Mouse (Mus musculus) lung, postnatal 0 days (tissue): ENCODE data around the gene Ndufs4. TPM values are rescaled to one million over a fixed set of nuclear protein-coding genes. Genes with fewer than 3 reads are reported as not detected.

ENCODE experiments used
- ATAC-seq: fragments of 200-750 bp; cut with Nextera tagmentation; 2 replicates; pipeline ENCODE4 v1.8.0; 2017; ENCODE audit warnings: moderate library complexity
- DNase-seq: peaks from one replicate; pipeline ENCODE4 v3.0.0-alpha.2; 2016; ENCODE audit warnings: low spot score
- H3K27ac ChIP-seq: fragments of 300-500 bp; sonication (generic); 2 replicates; pipeline ENCODE4 v1.5.1; 2014; ENCODE audit warnings: antibody characterized with exemption, mild to moderate bottlenecking, low read length, mixed read lengths
- H3K27me3 ChIP-seq: fragments of 300-500 bp; sonication (generic); replicated peaks from 2 replicates; pipeline ENCODE4 v1.6.1; 2014; ENCODE audit warnings: low read length, mixed read lengths; ENCODE audit not compliant: insufficient read depth
- H3K36me3 ChIP-seq: fragments of 300-500 bp; sonication (generic); 2 replicates; pipeline ENCODE4 v1.6.1; 2014; ENCODE audit warnings: low read length, mixed read lengths; ENCODE audit not compliant: insufficient read depth
- H3K4me1 ChIP-seq: fragments of 300-500 bp; sonication (generic); 2 replicates; pipeline ENCODE4 v1.6.1; 2014; ENCODE audit warnings: antibody characterized with exemption, low read depth, low read length, mixed read lengths; ENCODE audit not compliant: insufficient read depth
- H3K4me2 ChIP-seq: fragments of 300-500 bp; sonication (generic); replicated peaks from 2 replicates; pipeline ENCODE4 v1.6.1; 2014; ENCODE audit warnings: low read depth, mild to moderate bottlenecking, low read length, moderate library complexity, mixed read lengths
- H3K4me3 ChIP-seq: fragments of 300-500 bp; sonication (generic); 2 replicates; pipeline ENCODE4 v1.5.1; 2014; ENCODE audit warnings: low read depth, low read length
- H3K9ac ChIP-seq: fragments of 300-500 bp; sonication (generic); replicated peaks from 2 replicates; pipeline ENCODE4 v1.6.1; 2014; ENCODE audit warnings: low read depth, mild to moderate bottlenecking
- H3K9me3 ChIP-seq: fragments of 300-500 bp; sonication (generic); 2 replicates; pipeline ENCODE4 v1.6.1; 2016; ENCODE audit warnings: low read length, mixed read lengths
- CTCF ChIP-seq: IDR thresholded peaks from 2 replicates; pipeline ENCODE4 v1.5.1; 2016; ENCODE audit warnings: antibody characterized with exemption, mild to moderate bottlenecking
- EP300 ChIP-seq: IDR thresholded peaks from 2 replicates; pipeline ENCODE4 v1.6.1; 2016; ENCODE audit warnings: antibody characterized with exemption, mild to moderate bottlenecking, control low read depth
- WGBS: fragments of 180-500 bp; shearing (Covaris S2); extraction: QIAGEN DNeasy Blood & Tissue Kit; methylation state at CpG from one replicate; pipeline ENCODE4 v1.1.7; 2014; 5-methylcytosine and 5-hydroxymethylcytosine counted together
- polyA plus RNA-seq: library from polyadenylated mRNA; unstranded; fragments of >200 nt; fragmentation: Nextera tagmentation; extraction: Ambion mirVana; gene quantifications from 2 replicates; pipeline ENCODE4 v1.2.1, GENCODE M21; 2015

Ndufs4 gene
- polyA plus RNA-seq, 1 experiment from 2014 or later, result 198 TPM

DNA sequence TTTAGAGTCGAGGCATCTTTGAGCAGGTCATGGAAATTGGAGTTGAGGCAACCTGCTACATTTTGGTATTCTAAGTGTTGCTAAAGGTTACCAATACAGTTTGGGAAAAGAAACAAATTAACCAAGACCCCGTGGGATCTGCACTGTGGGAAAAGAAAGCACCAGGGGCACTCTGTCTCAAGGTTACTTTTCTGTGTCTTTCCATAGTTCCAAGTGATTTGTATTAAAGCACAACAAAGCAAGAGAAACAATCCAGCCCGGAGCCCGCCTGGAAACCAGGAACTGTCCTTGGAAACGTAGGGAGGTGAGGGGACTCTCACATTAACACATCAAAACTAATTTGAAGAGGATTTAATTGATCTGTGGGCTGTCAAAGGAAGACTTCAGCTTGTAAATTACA lies 18.8 kb upstream of the Ndufs4 start:
- Histone ChIP-seq H3K4me1 (no peaks in the 10 kb centered on the region), H3K9ac (no peak overlapping the region), H3K4me3 (no peak overlapping the region), H3K4me2 (no peak overlapping the region), H3K27ac (no peak overlapping the region), H3K36me3 (no peaks in the 10 kb centered on the region), H3K9me3 (no peaks in the 10 kb centered on the region), H3K27me3 (no peaks in the 10 kb centered on the region)
- no peak for TF ChIP-seq EP300
- TF ChIP-seq CTCF, result no peak
- no peak for ATAC-seq
- no peak for DNase-seq
- 27% methylated on average over 5 of the region's 5 CpGs for WGBS

DNA sequence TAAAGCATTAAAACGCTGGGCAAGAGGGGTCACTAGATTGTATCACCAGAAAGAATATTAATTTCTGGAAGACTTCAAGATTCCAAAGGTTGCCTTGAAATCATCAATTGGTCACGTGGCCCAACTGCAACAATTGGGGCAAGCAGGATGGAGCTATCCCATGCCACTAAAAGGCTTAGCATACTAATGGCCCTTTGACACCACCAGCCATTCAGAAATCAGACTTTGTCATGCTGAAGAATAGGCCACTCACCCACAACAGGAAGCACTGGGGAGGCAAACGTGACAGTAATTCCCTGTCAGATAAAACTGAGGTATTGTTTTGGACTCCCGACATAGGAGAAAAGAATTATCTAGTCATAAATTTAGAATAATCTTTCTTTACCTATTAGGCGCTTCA lies 18.4 kb upstream of the Ndufs4 start:
- no peak overlapping the region for H3K4me3 ChIP-seq
- no peak overlapping the region for H3K9ac ChIP-seq
- H3K36me3 ChIP-seq, result no peaks in the 10 kb centered on the region
- H3K4me1 ChIP-seq, result no peaks in the 10 kb centered on the region
- no peaks in the 10 kb centered on the region for H3K9me3 ChIP-seq
- no peak overlapping the region for H3K27ac ChIP-seq
- 25% methylated on average over 5 of the region's 5 CpGs for WGBS
- DNase-seq (no peak), ATAC-seq (no peak)
- no peaks in the 10 kb centered on the region for H3K27me3 ChIP-seq
- TF ChIP-seq CTCF (no peak), EP300 (no peak)
- H3K4me2 ChIP-seq, result no peak overlapping the region

DNA sequence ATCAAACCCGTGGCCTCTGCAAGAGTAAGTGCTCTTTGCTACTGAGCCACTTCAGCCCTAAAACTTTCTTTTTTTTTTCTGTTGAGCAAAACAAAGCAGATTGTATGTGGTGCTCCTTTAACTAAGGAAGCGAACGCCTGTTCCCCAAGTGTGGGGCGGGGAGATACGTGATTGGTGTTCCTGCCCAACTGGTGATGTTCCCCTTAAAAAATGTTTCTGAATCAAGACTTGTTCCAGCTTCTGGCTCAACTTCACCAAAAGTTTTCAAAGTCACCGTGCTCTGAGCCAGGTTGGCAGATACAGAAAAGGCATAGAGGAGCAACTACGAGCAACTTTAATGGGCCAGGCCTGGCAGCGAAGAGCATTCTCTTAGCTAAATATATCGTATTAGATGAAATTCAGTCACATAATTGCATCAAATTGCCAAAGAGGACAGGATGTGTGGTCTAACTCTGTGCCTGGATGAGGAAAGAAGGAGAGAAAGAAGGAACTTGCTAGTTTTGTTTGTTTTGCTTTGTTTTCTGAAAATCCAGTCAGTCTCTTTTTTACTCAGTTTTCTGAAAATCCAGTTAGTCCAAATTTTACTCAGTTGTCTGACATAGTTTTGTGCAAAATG lies 17.1 kb upstream of the Ndufs4 start:
- DNase-seq (no peak), ATAC-seq (no peak)
- H3K27ac ChIP-seq, result no peak overlapping the region
- no peaks in the 10 kb centered on the region for H3K9me3 ChIP-seq
- no peak for TF ChIP-seq CTCF
- no peak for TF ChIP-seq EP300
- no peak overlapping the region for H3K4me3 ChIP-seq
- no peak overlapping the region for H3K9ac ChIP-seq
- H3K4me1 ChIP-seq, result no peaks in the 10 kb centered on the region
- H3K27me3 ChIP-seq, result no peaks in the 10 kb centered on the region
- H3K4me2 ChIP-seq, result no peak overlapping the region
- WGBS, result 81% methylated on average over 9 of the region's 9 CpGs
- no peaks in the 10 kb centered on the region for H3K36me3 ChIP-seq

DNA sequence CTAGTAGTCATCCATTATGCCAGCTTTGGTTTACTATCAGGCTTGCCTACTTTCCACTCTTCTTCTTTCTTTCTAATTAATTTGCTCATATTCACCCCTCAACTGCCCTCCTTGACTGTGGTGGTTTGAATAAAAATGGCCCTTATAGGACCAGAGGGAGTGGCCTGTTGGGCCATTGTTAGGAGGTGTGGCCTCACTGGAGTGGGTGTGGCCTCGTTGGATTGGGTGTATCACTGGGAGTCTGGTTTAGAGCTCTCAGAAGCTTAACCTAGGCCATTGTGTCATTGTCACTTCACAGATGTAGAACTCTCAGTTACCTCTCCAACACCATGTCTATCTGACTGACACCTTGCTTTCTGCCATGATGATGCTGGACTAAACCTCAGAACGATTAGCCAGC lies 10.8 kb upstream of the Ndufs4 start:
- DNase-seq (no peak), ATAC-seq (no peak)
- TF ChIP-seq EP300, result no peak
- no peak for TF ChIP-seq CTCF
- no peak overlapping the region for H3K4me3 ChIP-seq
- H3K4me2 ChIP-seq, result no peak overlapping the region
- no peaks in the 10 kb centered on the region for H3K9me3 ChIP-seq
- no peak overlapping the region for H3K27ac ChIP-seq
- H3K9ac ChIP-seq, result no peak overlapping the region
- no peaks in the 10 kb centered on the region for H3K27me3 ChIP-seq
- no peaks in the 10 kb centered on the region for H3K36me3 ChIP-seq
- WGBS, result 62% methylated on average over 2 of the region's 2 CpGs
- H3K4me1 ChIP-seq, result no peaks in the 10 kb centered on the region

DNA sequence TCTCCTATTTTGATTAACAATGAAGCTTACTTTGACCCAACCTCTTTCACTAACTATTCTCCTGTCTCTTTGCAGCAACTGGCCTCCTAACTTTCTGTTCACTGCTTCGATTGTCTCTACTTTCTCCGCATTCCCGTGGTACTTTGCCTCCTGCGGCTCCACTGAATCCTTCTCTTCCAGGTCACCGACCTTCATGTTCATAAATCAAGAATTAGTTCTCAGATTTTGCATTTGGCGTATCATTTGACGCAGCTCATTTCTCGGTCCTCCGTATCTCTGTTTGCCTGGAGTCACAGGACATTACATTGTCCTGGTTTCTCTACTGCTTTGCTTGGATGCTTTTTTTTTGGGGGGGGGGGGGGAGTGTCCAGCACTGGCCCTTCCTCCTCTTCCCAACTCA lies 9.2 kb upstream of the Ndufs4 start:
- no peak overlapping the region for H3K4me2 ChIP-seq
- WGBS, result 80% methylated on average over 9 of the region's 9 CpGs
- H3K9ac ChIP-seq, result no peak overlapping the region
- TF ChIP-seq CTCF (no peak), EP300 (no peak)
- no peak overlapping the region for H3K27ac ChIP-seq
- ATAC-seq (no peak), DNase-seq (no peak)
- no peak overlapping the region for H3K4me3 ChIP-seq
- no peaks in the 10 kb centered on the region for H3K9me3 ChIP-seq
- no peaks in the 10 kb centered on the region for H3K27me3 ChIP-seq
- H3K4me1 ChIP-seq, result no peaks in the 10 kb centered on the region
- no peaks in the 10 kb centered on the region for H3K36me3 ChIP-seq

DNA sequence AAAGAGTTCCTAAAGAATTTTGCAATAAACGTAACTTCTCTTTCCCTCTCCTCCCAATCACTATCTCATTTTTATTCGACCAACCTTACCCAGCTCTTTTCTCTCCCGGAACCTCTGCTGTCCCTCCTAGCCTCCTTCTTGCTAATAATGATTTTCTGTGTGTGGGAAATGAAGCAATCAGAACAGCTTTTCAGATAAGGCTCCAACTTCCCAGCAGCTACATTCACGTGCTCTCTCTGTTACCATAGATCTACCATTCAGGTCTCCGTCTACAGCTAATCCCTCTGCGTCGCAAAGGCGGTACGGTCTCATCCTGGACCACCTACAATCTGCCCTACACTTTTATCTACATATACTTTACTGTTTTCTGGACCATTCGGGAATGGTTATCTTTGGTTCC lies 8.8 kb upstream of the Ndufs4 start:
- WGBS, result 75% methylated on average over 10 of the region's 10 CpGs

DNA sequence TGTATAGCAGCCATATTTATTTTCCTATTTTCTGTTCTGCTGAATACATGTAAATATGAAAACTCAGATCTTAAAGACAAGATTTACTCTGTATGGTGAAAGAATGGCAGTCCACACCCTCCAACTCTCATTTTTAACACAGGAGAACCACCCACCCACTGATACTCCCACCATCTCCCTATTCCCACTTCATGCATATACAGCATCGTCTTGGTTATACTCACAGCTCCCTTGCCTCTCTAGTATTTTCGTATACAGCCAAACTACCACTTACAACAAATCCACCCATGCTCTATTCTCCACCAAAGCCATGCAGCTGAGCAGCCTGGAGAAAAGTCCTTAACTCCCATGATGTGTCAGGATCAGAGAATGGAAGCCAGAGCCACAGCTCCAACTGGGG lies 6.7 kb upstream of the Ndufs4 start:
- Histone ChIP-seq H3K27ac (no peak overlapping the region), H3K4me3 (no peak overlapping the region), H3K9ac (no peak overlapping the region), H3K36me3 (no peaks in the 10 kb centered on the region), H3K9me3 (no peaks in the 10 kb centered on the region), H3K27me3 (no peaks in the 10 kb centered on the region), H3K4me1 (no peaks in the 10 kb centered on the region), H3K4me2 (no peak overlapping the region)
- DNase-seq (no peak), ATAC-seq (no peak)
- 93% methylated on average over 2 of the region's 2 CpGs for WGBS
- TF ChIP-seq EP300 (no peak), CTCF (no peak)

More for the DNA sequence above, 8.8 kb upstream of the Ndufs4 start:
- no peak overlapping the region for H3K27ac ChIP-seq
- H3K27me3 ChIP-seq, result no peaks in the 10 kb centered on the region
- TF ChIP-seq CTCF (no peak), EP300 (no peak)
- no peaks in the 10 kb centered on the region for H3K9me3 ChIP-seq
- DNase-seq (no peak), ATAC-seq (no peak)
- no peaks in the 10 kb centered on the region for H3K36me3 ChIP-seq
- no peak overlapping the region for H3K4me3 ChIP-seq
- no peaks in the 10 kb centered on the region for H3K4me1 ChIP-seq
- H3K9ac ChIP-seq, result no peak overlapping the region
- H3K4me2 ChIP-seq, result no peak overlapping the region
